Mouse (Mus musculus) olfactory bulb, adult 2 months (tissue): ENCODE measurements around the gene Hmgn1.

Source experiments
- CTCF ChIP-seq: fragments of 200-500 bp; IDR thresholded peaks from 2 replicates; pipeline ENCODE4 v1.5.1; 2012; ENCODE audit warnings: low read depth, mild to moderate bottlenecking, low read length, moderate library complexity; ENCODE audit not compliant: insufficient read depth
- POLR2A ChIP-seq: fragments of 200-500 bp; IDR thresholded peaks from 2 replicates; pipeline ENCODE4 v1.6.1; 2012; ENCODE audit warnings: mild to moderate bottlenecking, low read depth, low read length, moderate library complexity; ENCODE audit not compliant: insufficient read depth

DNA sequence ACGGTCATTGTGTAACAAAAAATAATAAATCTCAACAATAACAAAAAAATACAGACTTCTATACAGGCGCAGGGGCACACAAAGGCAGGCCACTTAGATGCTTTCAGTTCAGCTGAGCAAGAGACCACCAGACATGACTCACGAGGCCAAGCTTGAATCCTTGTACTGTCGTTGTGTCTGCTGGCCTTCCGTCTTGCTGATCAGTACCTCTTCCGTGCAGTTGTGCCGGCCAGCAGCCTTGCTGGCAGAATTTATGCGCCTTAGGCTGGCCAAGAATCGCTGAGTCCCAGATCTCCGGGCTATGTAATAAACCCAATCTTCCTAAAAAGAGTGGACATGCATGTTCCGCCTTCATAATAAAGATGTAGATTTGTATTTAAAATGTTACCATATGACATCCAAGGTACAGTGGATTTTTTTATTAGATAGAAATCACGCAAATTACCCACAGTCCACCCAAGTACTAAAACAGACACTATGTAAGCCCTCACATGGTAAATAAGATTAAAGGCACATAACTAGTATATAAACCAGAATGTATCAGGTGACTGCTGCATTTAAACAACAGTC is 31.1 kb upstream of the Hmgn1 start:
- no peak for TF ChIP-seq CTCF
- TF ChIP-seq POLR2A = no peak
